Mouse (Mus musculus) cerebellum, adult 2 months (tissue): Measurements from ENCODE around the gene Gtf2ird1.

Experiments used
- CTCF ChIP-seq: fragments of 200-500 bp; IDR thresholded peaks from 2 replicates; pipeline ENCODE4 v1.5.1; 2011; ENCODE audit warnings: low read depth, mild to moderate bottlenecking, control low read depth, low read length, moderate library complexity, borderline replicate concordance; ENCODE audit not compliant: insufficient read depth
- POLR2A ChIP-seq: fragments of 200-500 bp; IDR thresholded peaks from 2 replicates; pipeline ENCODE4 v1.6.1; 2011; ENCODE audit warnings: low read length, control low read depth, borderline replicate concordance; ENCODE audit not compliant: insufficient read depth

DNA sequence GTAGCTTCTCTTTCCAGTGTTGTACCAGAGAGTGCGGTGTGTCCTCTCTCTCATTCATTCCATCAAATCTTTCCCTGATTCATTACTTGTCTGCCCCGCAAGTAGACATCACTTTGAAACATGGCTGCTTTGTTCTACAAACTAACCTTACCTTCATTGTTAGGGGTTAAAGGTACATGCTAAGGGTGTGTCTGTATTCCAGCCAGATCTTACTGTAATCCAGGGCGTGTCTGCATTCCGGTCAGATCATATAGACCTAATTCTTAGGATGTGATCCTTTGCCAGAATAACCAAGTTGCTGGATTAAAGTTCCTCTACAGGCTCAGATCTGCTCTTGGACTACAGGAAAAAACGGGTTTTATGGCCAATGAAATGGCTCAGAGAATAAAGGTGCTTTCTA lies 36.8 kb downstream of the Gtf2ird1 start:
- no peak for TF ChIP-seq POLR2A
- TF ChIP-seq CTCF = no peak
